Mouse (Mus musculus) forebrain, embryonic 14.5 days (tissue): ENCODE results near the gene Gm21969. TPM values are rescaled to one million over a fixed set of nuclear protein-coding genes. Genes with fewer than 3 reads are reported as not detected.
A peak's percentile ranks its signal among the peaks of the same experiment; 100 is the strongest.

ENCODE experiments used
- ATAC-seq: fragments of 200-750 bp; cut with Nextera tagmentation; 2 replicates; pipeline ENCODE4 v1.8.0; 2017; ENCODE audit warnings: mild to moderate bottlenecking, moderate library complexity
- DNase-seq: peaks from one replicate; pipeline ENCODE4 v3.0.0-alpha.2; 2015; ENCODE audit warnings: low spot score
- H3K27ac ChIP-seq: fragments of 300-500 bp; sonication (generic); 2 replicates; pipeline ENCODE4 v1.5.1; 2014; ENCODE audit warnings: low read depth, mild to moderate bottlenecking, control low read depth, low read length, moderate library complexity
- H3K27me3 ChIP-seq: fragments of 300-500 bp; sonication (generic); replicated peaks from 2 replicates; pipeline ENCODE4 v1.6.1; 2014; ENCODE audit warnings: low read length, control low read depth, mixed read lengths; ENCODE audit not compliant: control insufficient read depth, insufficient read depth
- H3K36me3 ChIP-seq: fragments of 300-500 bp; sonication (generic); 2 replicates; pipeline ENCODE4 v1.6.1; 2014; ENCODE audit warnings: low read length, control low read depth; ENCODE audit not compliant: control insufficient read depth, insufficient read depth
- H3K4me1 ChIP-seq: fragments of 300-500 bp; sonication (generic); 2 replicates; pipeline ENCODE4 v1.6.1; 2014; ENCODE audit warnings: antibody characterized with exemption, low read length, control low read depth; ENCODE audit not compliant: control insufficient read depth, insufficient read depth
- H3K4me2 ChIP-seq: fragments of 300-500 bp; sonication (generic); 2 replicates; pipeline ENCODE4 v1.6.1; 2014; ENCODE audit warnings: mild to moderate bottlenecking, control low read depth, low read length
- H3K4me3 ChIP-seq: fragments of 300-500 bp; sonication (generic); 2 replicates; pipeline ENCODE4 v1.5.1; 2014; ENCODE audit warnings: low read depth, low read length, control low read depth
- H3K9ac ChIP-seq: fragments of 300-500 bp; sonication (generic); 2 replicates; pipeline ENCODE4 v1.6.1; 2014; ENCODE audit warnings: mild to moderate bottlenecking, low read length, control low read depth, moderate library complexity
- H3K9me3 ChIP-seq: fragments of 300-500 bp; sonication (generic); replicated peaks from 2 replicates; pipeline ENCODE4 v1.6.1; 2016; ENCODE audit warnings: low read length, control low read depth, mixed read lengths; ENCODE audit not compliant: control insufficient read depth
- WGBS: fragments of 180-500 bp; shearing (Covaris S2); extraction: QIAGEN DNeasy Blood & Tissue Kit; methylation state at CpG from one replicate; pipeline ENCODE4 v1.1.7; 2014; 5-methylcytosine and 5-hydroxymethylcytosine counted together
- polyA plus RNA-seq: library from polyadenylated mRNA; unstranded; fragments of >200 nt; fragmentation: Nextera tagmentation; extraction: Ambion mirVana; gene quantifications from 2 replicates; pipeline ENCODE4 v1.2.1, GENCODE M21; 2014

Gm21969 gene
- polyA plus RNA-seq, 1 experiment from 2014 or later, result not detected

DNA sequence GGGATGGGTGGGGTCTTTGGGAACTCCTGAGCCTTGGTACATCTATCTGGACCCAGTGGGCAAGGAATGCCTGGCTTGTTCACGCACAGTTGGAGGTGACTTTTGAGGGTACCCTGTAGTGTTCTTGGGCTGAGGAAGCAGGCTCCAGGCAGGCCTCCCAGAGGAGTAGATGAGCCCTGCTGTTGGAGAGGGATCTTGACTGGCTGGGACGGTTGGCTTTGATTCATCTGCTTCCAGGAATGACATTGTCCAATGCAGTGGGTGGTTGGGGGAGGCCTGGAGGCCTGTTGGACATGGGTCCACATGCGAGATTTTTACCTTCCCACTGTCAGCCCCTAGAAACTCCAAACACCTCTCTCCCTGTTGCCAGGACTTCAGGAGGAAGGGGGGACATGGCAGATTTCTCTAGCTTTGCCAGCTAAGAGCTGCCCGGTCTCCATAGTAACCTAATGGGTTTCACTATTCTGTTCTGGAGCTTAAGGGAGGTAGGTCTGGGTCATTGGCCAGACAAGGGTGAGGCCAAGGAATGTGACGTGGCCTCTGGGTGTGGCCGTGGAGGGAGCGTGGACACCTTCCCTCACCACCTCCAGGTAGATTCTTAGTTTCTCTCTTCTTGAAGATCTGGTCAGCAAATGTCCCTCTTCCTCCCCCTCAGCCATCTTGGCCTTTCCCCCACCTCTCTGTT lies 28.7 kb downstream of the Gm21969 start:
- no peak overlapping the region for H3K9ac ChIP-seq
- 0 out of 2 replicates have a peak, but pooled peaks cover 5% of the 10 kb centered on the region for H3K36me3 ChIP-seq
- no peak for ATAC-seq
- no peaks in the 10 kb centered on the region for H3K27me3 ChIP-seq
- no peaks in the 10 kb centered on the region for H3K4me1 ChIP-seq
- no peak overlapping the region for H3K4me2 ChIP-seq
- no peaks in the 10 kb centered on the region for H3K9me3 ChIP-seq
- H3K27ac ChIP-seq, result no peak overlapping the region
- WGBS, result 86% methylated on average over 7 of the region's 7 CpGs
- no peak overlapping the region for H3K4me3 ChIP-seq
- no peak for DNase-seq

DNA sequence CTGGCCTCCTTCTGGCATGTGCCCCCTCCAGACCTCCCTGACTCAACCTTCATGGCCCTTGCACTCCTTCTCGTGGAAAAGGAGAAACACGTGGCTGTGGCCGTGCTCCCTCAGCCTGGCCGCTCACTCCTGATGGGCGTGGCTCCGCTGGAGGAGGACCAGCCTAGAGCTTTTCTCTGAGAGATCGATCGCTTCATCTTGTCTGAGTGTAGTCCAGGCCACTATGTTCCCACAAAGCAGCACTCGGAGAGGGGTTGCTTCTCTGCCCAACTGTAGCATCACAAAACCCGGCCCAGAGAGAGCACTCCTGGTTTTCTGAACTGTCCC lies 29.2 kb downstream of the Gm21969 start:
- DNase-seq, result no peak
- Histone ChIP-seq H3K9ac (no peak overlapping the region), H3K9me3 (no peaks in the 10 kb centered on the region), H3K4me1 (no peaks in the 10 kb centered on the region), H3K4me3 (no peak overlapping the region), H3K27ac (no peak overlapping the region), H3K36me3 (peaks cover 5% of the 10 kb centered on the region; the same call in 1 of the 2 replicates), H3K4me2 (no peak overlapping the region), H3K27me3 (no peaks in the 10 kb centered on the region)
- WGBS, result 89% methylated on average over 10 of the region's 10 CpGs
- ATAC-seq, result no peak

DNA sequence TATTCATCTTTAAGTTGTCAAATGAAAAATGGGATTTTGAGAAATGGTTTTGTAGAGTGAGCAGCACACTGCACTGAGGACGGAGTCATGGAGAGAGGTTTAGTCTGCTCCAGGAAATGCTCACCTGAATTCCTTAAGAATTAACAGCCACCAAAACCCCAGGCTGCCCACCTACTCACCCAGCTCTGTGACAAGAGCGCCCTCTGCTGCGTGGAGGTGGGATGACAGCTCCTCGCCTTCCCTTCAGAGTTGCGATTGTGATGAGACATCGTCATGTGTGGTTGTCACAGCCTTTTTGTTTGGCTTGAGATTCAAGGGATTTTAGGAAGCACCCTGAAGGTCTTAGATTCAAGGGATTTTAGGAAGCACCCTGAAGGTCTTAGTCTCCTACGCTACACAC lies 33.4 kb downstream of the Gm21969 start:
- H3K27ac ChIP-seq, result no peak overlapping the region
- DNase-seq, result peak; percentile 68

DNA sequence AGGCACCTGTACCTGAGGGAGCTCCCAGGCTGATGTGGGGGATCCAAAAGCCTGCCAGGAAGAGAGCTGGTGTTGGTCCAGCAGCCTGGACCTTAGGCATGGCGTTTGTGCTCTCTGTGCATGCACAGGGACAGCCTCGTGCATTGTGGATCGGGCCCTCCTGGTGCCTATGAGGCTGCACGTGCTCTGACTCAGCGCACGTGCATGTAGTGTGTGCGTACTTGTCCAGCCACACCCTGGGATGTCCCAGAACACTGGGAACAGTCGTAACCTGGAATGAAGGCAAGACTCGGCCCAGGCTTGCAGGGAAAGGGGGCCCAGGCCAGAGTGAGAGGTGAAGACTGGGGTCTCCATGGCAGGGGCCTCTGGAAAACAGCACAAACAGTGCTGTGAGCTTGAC lies 34.9 kb downstream of the Gm21969 start:
- no peak for ATAC-seq
- H3K9me3 ChIP-seq, result no peaks in the 10 kb centered on the region
- H3K9ac ChIP-seq, result no peak overlapping the region
- H3K36me3 ChIP-seq, result peaks cover 5% of the 10 kb centered on the region; the same call in 1 of the 2 replicates
- WGBS, result 85% methylated on average over 9 of the region's 9 CpGs
- no peak overlapping the region for H3K4me2 ChIP-seq
- peaks cover 8% of the 10 kb centered on the region; the same call in 1 of the 2 replicates for H3K4me1 ChIP-seq
- H3K27me3 ChIP-seq, result no peaks in the 10 kb centered on the region
- no peak overlapping the region for H3K4me3 ChIP-seq
- no peak for DNase-seq
- H3K27ac ChIP-seq, result no peak overlapping the region

More for the DNA sequence above, 33.4 kb downstream of the Gm21969 start:
- peak; percentile 40; the same call in 1 of the 2 replicates for ATAC-seq
- Histone ChIP-seq H3K36me3 (peaks cover 5% of the 10 kb centered on the region; the same call in 1 of the 2 replicates), H3K9me3 (no peaks in the 10 kb centered on the region), H3K4me1 (no peaks in the 10 kb centered on the region), H3K4me2 (no peak overlapping the region), H3K4me3 (no peak overlapping the region), H3K27me3 (no peaks in the 10 kb centered on the region), H3K9ac (no peak overlapping the region)
- 22% methylated on average over 7 of the region's 7 CpGs for WGBS

DNA sequence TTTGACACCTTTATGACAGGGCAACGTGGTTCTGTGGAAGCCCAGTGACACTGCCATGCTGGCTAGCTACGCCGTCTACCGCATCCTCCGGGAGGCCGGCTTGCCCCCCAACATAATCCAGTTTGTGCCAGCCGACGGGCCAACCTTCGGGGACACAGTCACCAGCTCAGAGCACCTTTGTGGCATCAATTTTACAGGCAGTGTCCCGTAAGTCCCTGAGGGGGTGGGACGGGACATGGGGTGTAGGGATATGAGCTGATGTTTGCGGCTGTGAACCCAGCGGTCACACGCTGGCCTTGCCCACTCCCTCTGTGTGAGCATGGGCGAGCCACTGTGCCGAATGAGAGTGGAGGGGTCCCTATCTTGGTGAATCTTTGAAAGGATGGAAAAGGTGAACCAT lies 35.4 kb downstream of the Gm21969 start:
- no peaks in the 10 kb centered on the region for H3K27me3 ChIP-seq
- 91% methylated on average over 16 of the region's 16 CpGs for WGBS
- H3K9me3 ChIP-seq, result no peaks in the 10 kb centered on the region
- H3K4me2 ChIP-seq, result no peak overlapping the region
- ATAC-seq, result no peak
- H3K4me1 ChIP-seq, result peaks cover 8% of the 10 kb centered on the region; the same call in 1 of the 2 replicates
- no peak overlapping the region for H3K9ac ChIP-seq
- no peak overlapping the region for H3K4me3 ChIP-seq
- no peak overlapping the region for H3K27ac ChIP-seq
- peaks cover 5% of the 10 kb centered on the region; the same call in 1 of the 2 replicates for H3K36me3 ChIP-seq
- no peak for DNase-seq

DNA sequence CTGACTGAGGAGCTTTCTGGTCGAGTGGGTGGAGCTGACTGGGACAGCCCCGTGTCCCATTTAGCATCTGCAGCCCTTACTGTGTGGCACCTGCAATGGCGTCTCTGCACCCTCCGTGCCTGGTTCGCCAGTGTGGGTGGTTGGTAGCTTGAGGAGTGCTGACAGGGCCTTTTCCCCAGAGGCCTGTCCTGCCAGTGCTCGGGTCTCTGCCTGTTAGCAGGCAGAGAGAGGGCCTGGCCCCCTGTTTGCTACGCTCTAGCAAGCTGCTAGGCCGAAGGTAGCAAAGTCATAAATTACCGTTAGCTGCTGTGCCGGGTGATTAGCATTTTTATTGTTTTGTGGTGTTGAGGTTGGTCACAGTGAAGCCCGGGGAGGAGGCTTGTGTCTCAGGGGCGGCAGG lies 36.8 kb downstream of the Gm21969 start:
- peaks cover 10% of the 10 kb centered on the region for H3K36me3 ChIP-seq
- ATAC-seq, result no peak
- peaks cover 8% of the 10 kb centered on the region; the same call in 1 of the 2 replicates for H3K4me1 ChIP-seq
- H3K27ac ChIP-seq, result no peak overlapping the region
- WGBS, result 32% methylated on average over 12 of the region's 12 CpGs
- no peaks in the 10 kb centered on the region for H3K27me3 ChIP-seq
- H3K9me3 ChIP-seq, result no peaks in the 10 kb centered on the region
- DNase-seq, result no peak
- no peak overlapping the region for H3K9ac ChIP-seq
- no peak overlapping the region for H3K4me2 ChIP-seq
- no peak overlapping the region for H3K4me3 ChIP-seq

DNA sequence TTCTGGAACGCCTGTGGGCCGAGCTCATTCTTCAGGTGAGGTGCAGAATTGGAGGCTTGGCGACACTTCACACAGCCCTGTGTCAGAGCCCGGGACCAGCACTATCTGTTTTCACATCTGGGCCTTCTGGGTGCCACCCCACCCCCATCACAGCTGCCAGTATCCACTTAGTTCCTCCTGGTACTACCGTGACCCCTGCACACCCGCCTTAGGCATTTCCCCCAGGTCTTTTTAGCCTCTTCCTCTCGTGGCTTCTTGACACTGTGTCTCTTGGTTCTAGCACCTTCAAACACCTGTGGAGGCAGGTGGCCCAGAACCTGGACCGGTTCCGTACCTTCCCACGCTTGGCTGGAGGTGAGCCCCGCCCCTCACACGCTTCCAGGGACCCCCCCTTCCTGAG lies 37.3 kb downstream of the Gm21969 start:
- no peak overlapping the region for H3K27ac ChIP-seq
- H3K9ac ChIP-seq, result no peak overlapping the region
- H3K9me3 ChIP-seq, result no peaks in the 10 kb centered on the region
- H3K4me2 ChIP-seq, result no peak overlapping the region
- ATAC-seq, result no peak
- peaks cover 8% of the 10 kb centered on the region; the same call in 1 of the 2 replicates for H3K4me1 ChIP-seq
- peaks cover 14% of the 10 kb centered on the region for H3K36me3 ChIP-seq
- no peak overlapping the region for H3K4me3 ChIP-seq
- H3K27me3 ChIP-seq, result no peaks in the 10 kb centered on the region
- DNase-seq, result no peak
- whole genome bisulfite sequencing, result 68% methylated on average over 12 of the region's 12 CpGs

DNA sequence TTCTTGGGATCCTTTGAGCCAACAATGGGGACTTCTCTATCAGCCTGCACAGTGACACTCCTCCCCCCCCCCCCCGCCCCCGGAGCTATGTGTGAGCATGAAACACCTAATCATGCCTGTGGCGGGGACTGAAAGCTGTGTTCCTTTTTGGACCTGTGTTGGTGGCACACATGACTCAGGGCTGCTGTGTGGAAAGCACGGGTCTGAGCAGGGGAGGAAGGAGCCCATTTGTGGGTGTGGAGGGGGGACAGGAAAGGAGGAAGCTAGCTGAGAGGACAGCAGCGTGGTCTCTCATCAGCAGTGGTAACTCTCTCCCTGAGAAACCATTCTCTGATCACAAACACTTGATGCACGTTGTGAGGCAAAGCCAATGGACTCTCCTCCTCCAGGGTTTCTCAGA lies 37.8 kb downstream of the Gm21969 start:
- H3K9me3 ChIP-seq, result no peaks in the 10 kb centered on the region
- no peak for ATAC-seq
- no peak overlapping the region for H3K4me3 ChIP-seq
- no peaks in the 10 kb centered on the region for H3K27me3 ChIP-seq
- H3K4me1 ChIP-seq, result peaks cover 8% of the 10 kb centered on the region; the same call in 1 of the 2 replicates
- no peak overlapping the region for H3K4me2 ChIP-seq
- H3K36me3 ChIP-seq, result peaks cover 13% of the 10 kb centered on the region
- 61% methylated on average over 4 of the region's 6 CpGs for WGBS
- no peak overlapping the region for H3K9ac ChIP-seq
- DNase-seq, result no peak
- H3K27ac ChIP-seq, result no peak overlapping the region

DNA sequence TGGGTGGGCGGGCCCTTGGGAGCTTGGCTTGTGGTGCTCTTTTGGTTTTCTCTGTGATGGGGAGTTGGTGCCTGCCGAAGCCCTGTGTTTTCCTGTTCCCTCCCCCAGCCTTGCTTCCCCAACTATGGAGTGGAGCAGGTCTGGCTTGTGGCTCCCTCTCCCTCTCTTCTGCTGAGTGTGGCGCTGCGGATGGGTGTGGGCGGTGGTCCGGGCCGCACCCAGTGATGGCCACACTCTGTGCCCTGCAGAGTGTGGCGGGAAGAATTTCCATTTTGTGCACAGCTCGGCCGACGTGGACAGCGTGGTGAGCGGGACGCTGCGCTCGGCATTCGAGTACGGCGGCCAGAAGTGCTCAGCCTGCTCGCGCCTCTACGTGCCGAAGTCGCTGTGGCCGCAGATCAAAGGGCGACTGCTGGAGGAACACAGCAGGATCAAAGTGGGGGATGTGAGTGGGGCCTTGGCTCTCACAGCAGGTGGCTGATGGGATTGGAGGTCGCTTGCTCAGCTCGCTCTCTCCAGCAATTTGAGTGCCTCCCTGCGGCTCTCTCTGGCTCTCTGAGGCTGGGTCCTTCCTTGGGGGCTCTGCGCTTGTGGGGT lies 38.9 kb downstream of the Gm21969 start:
- Histone ChIP-seq H3K9me3 (no peaks in the 10 kb centered on the region), H3K27ac (no peak overlapping the region), H3K27me3 (no peaks in the 10 kb centered on the region), H3K9ac (peak overlapping the region; percentile 49), H3K36me3 (peaks cover 10% of the 10 kb centered on the region), H3K4me3 (no peak overlapping the region), H3K4me1 (peaks cover 8% of the 10 kb centered on the region; the same call in 1 of the 2 replicates), H3K4me2 (peak overlapping the region; percentile 41)
- 3% methylated on average over 30 of the region's 30 CpGs for WGBS
- ATAC-seq (no peak), DNase-seq (peak; percentile 69)
